Mouse (Mus musculus): Measurements from ENCODE around the gene Pkd1l2.

Gene Pkd1l2

GRCm38 (mm10) chr8:117085521-117085920 lies 3.3 kb upstream of the Pkd1l2 start:
- no peak for DNase-seq (ENCODE audit: low spot score in 2 of 2)

GRCm38 (mm10) chr8:117082947-117083559 lies 804 bp upstream of the Pkd1l2 start:
- DNase-seq (ENCODE audit: low spot score in 2 of 2) = no peak

GRCm38 (mm10) chr8:117079652-117080051 lies 2.6 kb downstream of the Pkd1l2 start:
- DNase-seq (ENCODE audit: low spot score in 2 of 2) = no peak

- no peak for DNase-seq (ENCODE audit: low spot score in 2 of 2)
Measured at GRCm38 (mm10) chr8:117078367-117078926, 3.8 kb downstream of the Pkd1l2 start.

- no peak for DNase-seq (ENCODE audit: low spot score in 2 of 2)
Measured at GRCm38 (mm10) chr8:117074350-117075182, 7.7 kb downstream of the Pkd1l2 start.

- no peak for DNase-seq (ENCODE audit: low spot score in 2 of 2)
Measured at GRCm38 (mm10) chr8:117069708-117070107, 12.5 kb downstream of the Pkd1l2 start.

GRCm38 (mm10) chr8:117068294-117068693 lies 14.0 kb downstream of the Pkd1l2 start:
- DNase-seq (ENCODE audit: low spot score in 2 of 2) = no peak

GRCm38 (mm10) chr8:117067396-117067795 lies 14.9 kb downstream of the Pkd1l2 start:
- DNase-seq (ENCODE audit: low spot score in 2 of 2) = no peak

GRCm38 (mm10) chr8:117066955-117067354 lies 15.3 kb downstream of the Pkd1l2 start:
- DNase-seq (ENCODE audit: low spot score in 2 of 2) = no peak

- peak; percentile 15 to 16 for DNase-seq (ENCODE audit: low spot score in 2 of 2)
Measured at GRCm38 (mm10) chr8:117061180-117061880, 20.9 kb downstream of the Pkd1l2 start.

- no peak for DNase-seq (ENCODE audit: low spot score in 2 of 2)
Measured at GRCm38 (mm10) chr8:117060306-117060705, 21.9 kb downstream of the Pkd1l2 start.

GRCm38 (mm10) chr8:117059021-117059420 lies 23.2 kb downstream of the Pkd1l2 start:
- DNase-seq (ENCODE audit: low spot score in 2 of 2) = no peak

- DNase-seq (ENCODE audit: low spot score in 2 of 2) = no peak
Measured at GRCm38 (mm10) chr8:117055097-117055496, 27.2 kb downstream of the Pkd1l2 start.

- no peak for DNase-seq (ENCODE audit: low spot score in 2 of 2)
Measured at GRCm38 (mm10) chr8:117054146-117054545, 28.1 kb downstream of the Pkd1l2 start.

- DNase-seq (ENCODE audit: low spot score in 2 of 2) = no peak
Measured at GRCm38 (mm10) chr8:117053135-117054079, 28.8 kb downstream of the Pkd1l2 start.

- DNase-seq (ENCODE audit: low spot score in 2 of 2) = no peak
Measured at GRCm38 (mm10) chr8:117051316-117051715, 30.9 kb downstream of the Pkd1l2 start.

GRCm38 (mm10) chr8:117050763-117051162 lies 31.5 kb downstream of the Pkd1l2 start:
- no peak for DNase-seq (ENCODE audit: low spot score in 2 of 2)

GRCm38 (mm10) chr8:117049444-117049843 lies 32.8 kb downstream of the Pkd1l2 start:
- no peak for DNase-seq (ENCODE audit: low spot score in 2 of 2)

- DNase-seq (ENCODE audit: low spot score in 2 of 2) = no peak
Measured at GRCm38 (mm10) chr8:117043584-117043983, 38.7 kb downstream of the Pkd1l2 start.

- DNase-seq (ENCODE audit: low spot score in 2 of 2) = no peak
Measured at GRCm38 (mm10) chr8:117039843-117040242, 42.4 kb downstream of the Pkd1l2 start.

- DNase-seq (ENCODE audit: low spot score in 2 of 2) = no peak
Measured at GRCm38 (mm10) chr8:117037374-117037935, 44.8 kb downstream of the Pkd1l2 start.

Measured in frontal cortex, postnatal 14 days (tissue).